ENCODE assay signal across 8 mouse cellular contexts in genomic region chr8:120289698-120290181, GRCm38 (mm10).
DNase-seq lines count a peak whose midpoint lies in the region; ATAC-seq lines count a peak whose summit lies in the region.

No protein-coding gene starts in this region.

- peak overlapping the region; percentile 13; the same call in 1 of the 2 replicates for H3K4me2 ChIP-seq in forebrain, embryonic 12.5 days
- H3K4me2 ChIP-seq in limb, embryonic 13.5 days (replicated peaks), result peak overlapping the region; percentile 19; the same call in 1 of the 2 replicates

- peaks cover 86% of the 10 kb centered on the region for H3K4me1 ChIP-seq in forebrain, embryonic 12.5 days
- H3K4me1 ChIP-seq in limb, embryonic 13.5 days, result peaks cover 94% of the 10 kb centered on the region

- H3K27ac ChIP-seq in forebrain, embryonic 12.5 days, result peak overlapping the region; percentile 59; the same call in 1 of the 2 replicates
- H3K27ac ChIP-seq in limb, embryonic 13.5 days, result no peak overlapping the region; the same call in 1 of the 2 replicates

- no peaks in the 10 kb centered on the region for H3K36me3 ChIP-seq in forebrain, embryonic 12.5 days (replicated peaks)
- no peaks in the 10 kb centered on the region for H3K36me3 ChIP-seq in limb, embryonic 13.5 days

- WGBS in forebrain, embryonic 12.5 days, result 47% methylated on average over 10 of the region's 10 CpGs
- WGBS in limb, embryonic 13.5 days, result 36% methylated on average over 10 of the region's 10 CpGs

- no peak overlapping the region for H3K9ac ChIP-seq in forebrain, embryonic 12.5 days
- peak overlapping the region; percentile 43 for H3K9ac ChIP-seq in limb, embryonic 13.5 days

- no peak overlapping the region for H3K4me3 ChIP-seq in forebrain, embryonic 12.5 days (replicated peaks)
- H3K4me3 ChIP-seq in limb, embryonic 13.5 days, result no peak overlapping the region

- no peak for ATAC-seq in forebrain, embryonic 12.5 days (ENCODE audit: low FRiP score)
- no peak for ATAC-seq in limb, embryonic 13.5 days (ENCODE audit: low FRiP score, low read depth)

- peaks cover 7% of the 10 kb centered on the region; the same call in 1 of the 2 replicates for H3K27me3 ChIP-seq in forebrain, embryonic 12.5 days
- H3K27me3 ChIP-seq in limb, embryonic 13.5 days, result no peaks in the 10 kb centered on the region

- no peaks in the 10 kb centered on the region for H3K9me3 ChIP-seq in forebrain, embryonic 12.5 days
- H3K9me3 ChIP-seq in limb, embryonic 13.5 days, result no peaks in the 10 kb centered on the region

- intact Hi-C loops in heart, postnatal 10 days (cut with DNase I), result loop anchor here (2.0 to 5.0 kb wide), 2 partner anchors 29 to 308 kb away; no protein-coding TSS in a partner anchor

- DNase-seq in urinary bladder, postnatal 14 days (ENCODE audit: low spot score), result peak; percentile 59
- no peak for DNase-seq in urinary bladder, postnatal 25 days (ENCODE audit: low spot score)
- peak; percentile 94 to 95 for DNase-seq in heart, postnatal 10 days
- peak; percentile 74 for DNase-seq in retina, embryonic 14.5 days (ENCODE audit: low spot score)
- DNase-seq in kidney, postnatal 4 days, result no peak
- DNase-seq in urinary bladder, adult 18-20 months (ENCODE audit: low spot score in 2 of 2), result no peak

Comparison
In these comparisons a context has a peak if more than half of its experiments do, and no peak if none do; other contexts are left out.
1. DNase-seq: peak in urinary bladder, postnatal 14 days (single experiment), heart, postnatal 10 days (2 of 2) and retina, embryonic 14.5 days (single experiment); none in urinary bladder, postnatal 25 days (single experiment), kidney, postnatal 4 days (0 of 2) and urinary bladder, adult 18-20 months (0 of 2).